Mouse (Mus musculus): Measurements from ENCODE around the gene Cnksr3. TPM values are rescaled to one million over a fixed set of nuclear protein-coding genes. Genes with fewer than 3 reads are reported as not detected.

Cnksr3 gene
- polyA plus RNA-seq, 1 experiment: 11.4 TPM

DNA sequence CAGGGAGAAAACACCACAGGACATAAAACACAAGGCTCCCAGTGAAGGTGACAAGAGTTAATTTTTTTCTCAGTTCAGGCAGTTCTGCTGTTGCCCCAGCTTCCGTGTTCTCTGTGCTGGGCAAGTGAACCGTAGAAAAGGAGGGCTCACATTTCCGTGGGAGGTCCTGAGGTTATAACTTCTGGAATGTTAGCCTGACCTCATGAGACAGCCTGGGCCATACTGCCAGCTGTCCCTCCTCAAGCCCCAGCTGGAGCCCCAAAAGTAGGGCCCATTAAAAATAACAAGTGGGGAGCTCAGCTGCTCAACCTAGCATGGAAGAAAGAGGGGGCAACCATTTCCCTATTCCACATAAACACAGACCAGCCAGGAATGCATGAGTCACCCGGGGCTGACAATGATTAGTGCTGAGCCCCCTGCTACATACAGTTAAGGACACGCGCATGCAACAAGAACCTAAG, 28.8 kb downstream of the Cnksr3 start:
- H3ac ChIP-seq (ENCODE audit: control insufficient read depth, insufficient read length): no peak overlapping the region
- no peaks in the 10 kb centered on the region for H3K36me3 ChIP-seq (ENCODE audit: control insufficient read depth, insufficient read depth)
- TF ChIP-seq REST (IDR thresholded peaks at IDR 0.05; ENCODE audit: insufficient read depth, insufficient read length) (no peak), MYOD1 (IDR thresholded peaks at IDR 0.05; ENCODE audit: control insufficient read depth in 1 of 3, insufficient read length in 2 of 3, low read depth in 2 of 3) (peak; percentile 11 to 90 (median 88)), TCF12 (IDR thresholded peaks at IDR 0.05; ENCODE audit: insufficient read depth, poor library complexity, severe bottlenecking) (peak; percentile 88), MYOG (IDR thresholded peaks at IDR 0.05; ENCODE audit: control insufficient read depth in 1 of 3, insufficient read depth in 1 of 3, insufficient read length in 2 of 3, low read depth in 2 of 3) (peak; percentile 71 to 93 (median 90)), USF1 (IDR thresholded peaks at IDR 0.05; ENCODE audit: low read depth) (no peak), TCF3 (IDR thresholded peaks at IDR 0.05; ENCODE audit: insufficient read length, low read depth) (peak; percentile 72)
- no peaks in the 10 kb centered on the region for H3K27me3 ChIP-seq (ENCODE audit: control insufficient read depth, insufficient read depth, insufficient read length)
- H3K4me2 ChIP-seq (ENCODE audit: low read depth): peak overlapping the region; percentile 54
- peaks cover 82% of the 10 kb centered on the region for H3K79me2 ChIP-seq (ENCODE audit: control insufficient read depth, insufficient read depth)
- H3K4me3 ChIP-seq: no peak overlapping the region

DNA sequence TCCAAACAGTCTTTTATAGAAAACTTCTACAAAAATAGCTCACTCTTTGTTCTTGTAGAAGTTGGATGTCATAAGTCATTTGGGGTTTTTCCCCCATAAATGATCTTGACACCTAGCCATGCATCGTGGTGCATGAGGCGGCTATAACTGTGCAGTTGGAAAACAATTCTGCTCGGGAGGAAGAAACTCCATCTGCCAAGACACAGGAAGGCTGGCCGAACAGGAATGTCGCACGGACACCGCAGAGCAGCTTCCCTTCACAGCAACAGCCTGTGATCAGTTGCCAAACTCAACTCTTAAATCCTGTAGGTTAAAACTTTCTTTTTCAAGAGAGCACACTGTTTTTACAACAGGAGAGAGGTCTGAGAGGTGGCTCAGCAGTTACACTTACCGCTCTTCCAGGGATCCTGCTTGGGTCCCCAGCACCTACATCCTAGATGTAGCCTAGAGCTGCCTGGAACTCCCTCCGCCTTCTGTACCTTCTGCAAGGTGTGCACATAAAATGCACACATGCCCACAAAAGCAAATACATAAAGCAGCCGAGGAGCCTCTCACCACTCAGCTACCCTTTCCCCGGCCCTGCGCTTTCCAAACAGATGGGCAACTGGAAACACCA, 29.4 kb downstream of the Cnksr3 start:
- Histone ChIP-seq H3K4me2 (ENCODE audit: low read depth) (peak overlapping the region; percentile 54), H3K4me3 (no peak overlapping the region), H3K27me3 (ENCODE audit: control insufficient read depth, insufficient read depth, insufficient read length) (no peaks in the 10 kb centered on the region), H3ac (ENCODE audit: control insufficient read depth, insufficient read length) (no peak overlapping the region), H3K79me2 (ENCODE audit: control insufficient read depth, insufficient read depth) (peaks cover 82% of the 10 kb centered on the region), H3K36me3 (ENCODE audit: control insufficient read depth, insufficient read depth) (no peaks in the 10 kb centered on the region)
- TF ChIP-seq POLR2A (IDR thresholded peaks at IDR 0.05; ENCODE audit: insufficient read length, low read depth): no peak
- no peak for TF ChIP-seq USF1 (IDR thresholded peaks at IDR 0.05; ENCODE audit: low read depth)
- no peak for TF ChIP-seq E2F4 (IDR thresholded peaks at IDR 0.05; ENCODE audit: insufficient read depth)
- TF ChIP-seq MYOG (IDR thresholded peaks at IDR 0.05; ENCODE audit: control insufficient read depth in 1 of 3, insufficient read depth in 1 of 3, insufficient read length in 2 of 3, low read depth in 2 of 3): no peak
- no peak for TF ChIP-seq CEBPB (IDR thresholded peaks at IDR 0.05; ENCODE audit: insufficient read depth, poor library complexity, severe bottlenecking)
- TF ChIP-seq TCF12 (IDR thresholded peaks at IDR 0.05; ENCODE audit: insufficient read depth, poor library complexity, severe bottlenecking): no peak
- TF ChIP-seq SRF (IDR thresholded peaks at IDR 0.05; ENCODE audit: control insufficient read depth, insufficient read length, low read depth): no peak
- TF ChIP-seq REST (IDR thresholded peaks at IDR 0.05; ENCODE audit: insufficient read depth, insufficient read length): no peak
- no peak for TF ChIP-seq MAX (IDR thresholded peaks at IDR 0.05; ENCODE audit: low read depth)
- no peak for TF ChIP-seq POLR2AphosphoS2 (IDR thresholded peaks at IDR 0.05; ENCODE audit: insufficient read length, low read depth)
- no peak for TF ChIP-seq TCF3 (IDR thresholded peaks at IDR 0.05; ENCODE audit: insufficient read length, low read depth)
- TF ChIP-seq MYOD1 (IDR thresholded peaks at IDR 0.05; ENCODE audit: control insufficient read depth in 1 of 3, insufficient read length in 2 of 3, low read depth in 2 of 3): no peak

DNA sequence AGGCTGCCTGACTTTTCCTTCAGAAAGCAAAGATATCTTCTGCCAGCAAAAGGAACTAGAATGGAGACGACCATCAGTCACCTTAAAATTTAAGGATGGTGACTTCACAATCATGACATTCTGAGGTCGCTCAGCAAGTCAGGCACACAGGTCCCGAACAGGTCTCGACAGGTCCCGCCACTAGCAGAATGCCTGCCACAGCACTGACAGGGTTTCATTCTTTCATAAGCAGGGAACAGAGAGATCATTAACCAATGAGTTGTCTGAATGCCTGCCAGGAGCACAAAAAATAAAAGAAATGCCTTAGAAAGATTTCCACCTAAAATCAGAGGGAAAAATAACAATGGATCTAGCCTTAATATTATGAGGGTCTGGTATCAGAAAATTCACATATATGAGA, 31.7 kb downstream of the Cnksr3 start:
- Histone ChIP-seq H3K27me3 (ENCODE audit: control insufficient read depth, insufficient read depth, insufficient read length) (no peaks in the 10 kb centered on the region), H3K4me2 (ENCODE audit: low read depth) (no peak overlapping the region), H3K4me3 (no peak overlapping the region), H3K36me3 (ENCODE audit: control insufficient read depth, insufficient read depth) (no peaks in the 10 kb centered on the region), H3K79me2 (ENCODE audit: control insufficient read depth, insufficient read depth) (peaks cover 82% of the 10 kb centered on the region), H3ac (ENCODE audit: control insufficient read depth, insufficient read length) (no peak overlapping the region)
- TF ChIP-seq MYOD1 (IDR thresholded peaks at IDR 0.05; ENCODE audit: control insufficient read depth in 1 of 3, insufficient read length in 2 of 3, low read depth in 2 of 3) (no peak), USF1 (IDR thresholded peaks at IDR 0.05; ENCODE audit: low read depth) (no peak), POLR2A (IDR thresholded peaks at IDR 0.05; ENCODE audit: insufficient read length, low read depth) (no peak), TCF3 (IDR thresholded peaks at IDR 0.05; ENCODE audit: insufficient read length, low read depth) (no peak), MAX (IDR thresholded peaks at IDR 0.05; ENCODE audit: low read depth) (no peak), MYOG (IDR thresholded peaks at IDR 0.05; ENCODE audit: control insufficient read depth in 1 of 3, insufficient read depth in 1 of 3, insufficient read length in 2 of 3, low read depth in 2 of 3) (no peak), POLR2AphosphoS2 (IDR thresholded peaks at IDR 0.05; ENCODE audit: insufficient read length, low read depth) (no peak), CEBPB (IDR thresholded peaks at IDR 0.05; ENCODE audit: insufficient read depth, poor library complexity, severe bottlenecking) (no peak), SRF (IDR thresholded peaks at IDR 0.05; ENCODE audit: control insufficient read depth, insufficient read length, low read depth) (no peak)

DNA sequence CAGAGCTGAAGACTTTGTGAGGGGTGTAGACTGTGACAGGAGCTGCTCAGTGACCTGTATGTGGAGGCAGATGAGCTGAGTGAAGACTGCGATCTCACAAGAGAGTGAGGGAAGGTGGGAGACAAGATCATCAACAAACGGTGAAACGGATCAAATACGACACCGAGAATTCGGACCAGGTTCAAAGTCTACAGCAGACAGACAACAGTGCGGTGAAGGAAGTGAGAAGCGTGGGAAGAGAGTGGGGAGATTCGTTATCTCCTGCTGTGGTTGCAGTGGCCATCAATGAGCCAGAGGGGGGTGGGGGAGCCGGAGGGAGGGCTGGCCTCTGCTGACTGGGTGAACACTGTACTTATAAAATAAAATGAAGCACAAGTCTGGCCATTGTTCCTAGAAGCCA, 33.5 kb downstream of the Cnksr3 start:
- Histone ChIP-seq H3K79me2 (ENCODE audit: control insufficient read depth, insufficient read depth) (peaks cover 84% of the 10 kb centered on the region), H3K36me3 (ENCODE audit: control insufficient read depth, insufficient read depth) (no peaks in the 10 kb centered on the region), H3ac (ENCODE audit: control insufficient read depth, insufficient read length) (no peak overlapping the region), H3K27me3 (ENCODE audit: control insufficient read depth, insufficient read depth, insufficient read length) (no peaks in the 10 kb centered on the region), H3K4me3 (no peak overlapping the region), H3K4me2 (ENCODE audit: low read depth) (no peak overlapping the region)
- no peak for TF ChIP-seq USF1 (IDR thresholded peaks at IDR 0.05; ENCODE audit: low read depth)
- no peak for TF ChIP-seq MYOG (IDR thresholded peaks at IDR 0.05; ENCODE audit: control insufficient read depth in 1 of 3, insufficient read depth in 1 of 3, insufficient read length in 2 of 3, low read depth in 2 of 3)
- no peak for TF ChIP-seq POLR2A (IDR thresholded peaks at IDR 0.05; ENCODE audit: insufficient read length, low read depth)
- no peak for TF ChIP-seq REST (IDR thresholded peaks at IDR 0.05; ENCODE audit: insufficient read depth, insufficient read length)

DNA sequence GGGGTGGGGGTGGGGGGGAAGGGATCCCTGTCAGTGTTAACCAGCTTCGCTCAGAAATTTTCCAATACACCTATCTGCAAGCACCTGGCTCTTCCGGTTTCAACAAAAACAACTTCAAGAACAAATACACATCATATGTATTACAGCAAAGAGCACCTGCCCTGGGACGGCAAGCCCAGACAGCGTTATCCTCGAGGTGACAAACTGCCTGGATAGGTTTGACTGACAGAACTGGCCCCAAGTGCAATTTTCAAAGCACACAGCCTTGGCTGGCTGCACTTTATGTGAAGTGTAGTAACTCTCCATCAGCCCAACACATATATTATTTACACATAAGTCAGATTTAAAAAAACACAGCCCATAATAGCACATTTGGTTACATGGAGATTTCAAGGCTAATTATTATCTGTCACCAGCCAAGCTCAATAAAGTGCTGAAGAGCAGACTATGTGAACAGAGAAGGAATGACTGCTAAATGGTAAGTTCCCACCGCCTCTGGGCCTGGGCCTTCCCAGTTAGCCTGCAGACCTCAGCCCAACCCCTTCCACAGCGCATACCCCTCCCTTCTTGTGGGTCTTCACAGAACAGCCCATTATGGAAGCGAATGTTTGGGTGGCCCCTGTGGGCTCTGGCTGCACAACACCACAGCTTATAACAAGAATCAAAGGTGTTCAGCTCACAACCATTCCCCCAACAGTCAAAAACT, 35.7 kb downstream of the Cnksr3 start:
- no peak for TF ChIP-seq POLR2A (IDR thresholded peaks at IDR 0.05; ENCODE audit: insufficient read length, low read depth)
- no peak for TF ChIP-seq POLR2AphosphoS2 (IDR thresholded peaks at IDR 0.05; ENCODE audit: insufficient read length, low read depth)
- no peak for TF ChIP-seq MYOG (IDR thresholded peaks at IDR 0.05; ENCODE audit: control insufficient read depth in 1 of 3, insufficient read depth in 1 of 3, insufficient read length in 2 of 3, low read depth in 2 of 3)
- no peak for TF ChIP-seq SRF (IDR thresholded peaks at IDR 0.05; ENCODE audit: control insufficient read depth, insufficient read length, low read depth)
- no peak for TF ChIP-seq REST (IDR thresholded peaks at IDR 0.05; ENCODE audit: insufficient read depth, insufficient read length)
- no peak for TF ChIP-seq MYOD1 (IDR thresholded peaks at IDR 0.05; ENCODE audit: control insufficient read depth in 1 of 3, insufficient read length in 2 of 3, low read depth in 2 of 3)
- no peak for TF ChIP-seq TCF3 (IDR thresholded peaks at IDR 0.05; ENCODE audit: insufficient read length, low read depth)
- TF ChIP-seq USF1 (IDR thresholded peaks at IDR 0.05; ENCODE audit: low read depth): no peak
- TF ChIP-seq MAX (IDR thresholded peaks at IDR 0.05; ENCODE audit: low read depth): no peak
- no peak for TF ChIP-seq CEBPB (IDR thresholded peaks at IDR 0.05; ENCODE audit: insufficient read depth, poor library complexity, severe bottlenecking)
- no peak for TF ChIP-seq E2F4 (IDR thresholded peaks at IDR 0.05; ENCODE audit: insufficient read depth)
- TF ChIP-seq TCF12 (IDR thresholded peaks at IDR 0.05; ENCODE audit: insufficient read depth, poor library complexity, severe bottlenecking): no peak
- no peak overlapping the region for H3ac ChIP-seq (ENCODE audit: control insufficient read depth, insufficient read length)
- no peaks in the 10 kb centered on the region for H3K27me3 ChIP-seq (ENCODE audit: control insufficient read depth, insufficient read depth, insufficient read length)
- peaks cover 98% of the 10 kb centered on the region for H3K79me2 ChIP-seq (ENCODE audit: control insufficient read depth, insufficient read depth)
- H3K4me2 ChIP-seq (ENCODE audit: low read depth): no peak overlapping the region
- no peak overlapping the region for H3K4me3 ChIP-seq
- H3K36me3 ChIP-seq (ENCODE audit: control insufficient read depth, insufficient read depth): no peaks in the 10 kb centered on the region

Data from myocyte (in vitro differentiated cells).